Mouse (Mus musculus) embryonic fibroblast, embryonic 13.5 days (primary cell): Measurements from ENCODE around the gene Fam129c.

Source experiments
- CTCF ChIP-seq: IDR thresholded peaks from 2 replicates; pipeline ENCODE4 v1.5.1; 2011; ENCODE audit warnings: mild to moderate bottlenecking, control low read depth, low read length, moderate library complexity, borderline replicate concordance; ENCODE audit not compliant: insufficient read depth
- POLR2A ChIP-seq: IDR thresholded peaks from 2 replicates; pipeline ENCODE4 v1.6.1; 2011; ENCODE audit warnings: low read depth, mild to moderate bottlenecking, control low read depth, low read length, moderate library complexity

GRCm38 (mm10) chr8:71580201-71580600 lies 17.2 kb upstream of the Fam129c start:
- TF ChIP-seq CTCF (no peak), POLR2A (no peak)
